Mouse (Mus musculus) megakaryocyte, embryonic 14.5 days (primary cell): ENCODE results near the gene Olfr1381.
"Not testable (repeated sequence)": the region's sequence is repeated elsewhere in the genome, so short reads cannot be mapped to it uniquely, and the experiment has no call there.

Experiments used
- FLI1 ChIP-seq: IDR thresholded peaks from 2 replicates; pipeline ENCODE4 v1.6.1; 2012; ENCODE audit warnings: low read length, inconsistent platforms, mixed read lengths
- GATA1 ChIP-seq: IDR thresholded peaks from 3 replicates; pipeline ENCODE4 v1.6.1; 2012; ENCODE audit warnings: mixed read lengths, low read length, inconsistent platforms, borderline replicate concordance

DNA sequence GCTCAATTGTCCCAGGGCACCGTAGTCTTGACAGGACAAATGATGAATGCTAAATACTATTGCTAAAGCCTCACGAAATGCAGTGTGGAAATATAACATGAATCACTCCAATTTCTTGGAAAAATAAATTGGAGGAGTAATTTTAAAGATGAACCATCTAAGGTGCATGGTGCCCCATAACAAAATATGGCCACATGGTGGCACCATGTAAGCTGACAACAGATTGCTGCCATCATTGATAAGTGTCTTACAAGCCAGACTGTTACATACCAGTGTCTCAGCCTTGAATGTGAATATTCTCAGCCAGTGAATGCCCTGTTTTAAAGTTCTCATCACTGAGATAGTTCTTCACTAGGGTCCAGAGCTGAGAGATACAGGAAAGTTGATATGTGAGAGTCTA, 53.9 kb downstream of the Olfr1381 start:
- not testable (repeated sequence) for TF ChIP-seq GATA1, FLI1
